Mouse (Mus musculus): ENCODE results near the gene Dnah17. TPM values are rescaled to one million over a fixed set of nuclear protein-coding genes. Genes with fewer than 3 reads are reported as not detected.

The Dnah17 gene
- polyA plus RNA-seq, 1 experiment from 2014 or later = 0.17 TPM

- Histone ChIP-seq H3K27me3 (ENCODE audit: control insufficient read depth, insufficient read depth, low read length) (no peaks in the 10 kb centered on the region; the same call in 1 of the 2 replicates), H3K9me3 (ENCODE audit: control insufficient read depth, low read length) (no peaks in the 10 kb centered on the region), H3K27ac (ENCODE audit: low read depth, low read length) (peak overlapping the region; percentile 78), H3K4me1 (replicated peaks; ENCODE audit: control insufficient read depth, insufficient read depth, low read length) (peaks cover 19% of the 10 kb centered on the region), H3K4me2 (ENCODE audit: low read depth, low read length, severe bottlenecking) (peak overlapping the region; percentile 22; the same call in 1 of the 2 replicates), H3K4me3 (ENCODE audit: low read depth, low read length) (no peak overlapping the region), H3K36me3 (ENCODE audit: control insufficient read depth, insufficient read depth, low read length) (no peaks in the 10 kb centered on the region), H3K9ac (ENCODE audit: low read length) (peak overlapping the region; percentile 32)
- ATAC-seq (replicated peaks; ENCODE audit: low FRiP score) = peak; percentile 55
- DNase-seq (ENCODE audit: low spot score) = peak; percentile 68
- whole genome bisulfite sequencing = 4% methylated on average over 8 of the region's 8 CpGs
Measured at GRCm38 (mm10) chr11:117976081-117976582, 154.3 kb downstream of the Dnah17 start.

- 1% methylated on average over 18 of the region's 18 CpGs for WGBS
- Histone ChIP-seq H3K36me3 (ENCODE audit: control insufficient read depth, insufficient read depth, low read length) (no peaks in the 10 kb centered on the region), H3K4me3 (ENCODE audit: low read depth, low read length) (no peak overlapping the region), H3K4me1 (replicated peaks; ENCODE audit: control insufficient read depth, insufficient read depth, low read length) (peaks cover 19% of the 10 kb centered on the region), H3K9me3 (ENCODE audit: control insufficient read depth, low read length) (no peaks in the 10 kb centered on the region), H3K27ac (ENCODE audit: low read depth, low read length) (peak overlapping the region; percentile 78), H3K27me3 (ENCODE audit: control insufficient read depth, insufficient read depth, low read length) (no peaks in the 10 kb centered on the region; the same call in 1 of the 2 replicates), H3K4me2 (ENCODE audit: low read depth, low read length, severe bottlenecking) (peak overlapping the region; percentile 19; the same call in 1 of the 2 replicates), H3K9ac (ENCODE audit: low read length) (peak overlapping the region; percentile 32)
- ATAC-seq (replicated peaks; ENCODE audit: low FRiP score) (peak; percentile 74), DNase-seq (ENCODE audit: low spot score) (peak; percentile 81)
Measured at GRCm38 (mm10) chr11:117975211-117975967, 155.0 kb downstream of the Dnah17 start.

- Histone ChIP-seq H3K27me3 (ENCODE audit: control insufficient read depth, insufficient read depth, low read length) (no peaks in the 10 kb centered on the region; the same call in 1 of the 2 replicates), H3K4me1 (replicated peaks; ENCODE audit: control insufficient read depth, insufficient read depth, low read length) (peaks cover 22% of the 10 kb centered on the region), H3K9ac (ENCODE audit: low read length) (no peak overlapping the region; the same call in 1 of the 2 replicates), H3K9me3 (ENCODE audit: control insufficient read depth, low read length) (no peaks in the 10 kb centered on the region), H3K36me3 (ENCODE audit: control insufficient read depth, insufficient read depth, low read length) (no peaks in the 10 kb centered on the region), H3K4me3 (ENCODE audit: low read depth, low read length) (no peak overlapping the region), H3K4me2 (ENCODE audit: low read depth, low read length, severe bottlenecking) (no peak overlapping the region), H3K27ac (ENCODE audit: low read depth, low read length) (no peak overlapping the region; the same call in 1 of the 2 replicates)
- ATAC-seq (replicated peaks; ENCODE audit: low FRiP score) (no peak), DNase-seq (ENCODE audit: low spot score) (no peak)
- WGBS = 17% methylated on average over 14 of the region's 14 CpGs
Measured at GRCm38 (mm10) chr11:117974327-117975125, 155.9 kb downstream of the Dnah17 start.

- ATAC-seq (replicated peaks; ENCODE audit: low FRiP score) = no peak
- no peak for DNase-seq (ENCODE audit: low spot score)
- Histone ChIP-seq H3K9me3 (ENCODE audit: control insufficient read depth, low read length) (no peaks in the 10 kb centered on the region), H3K36me3 (ENCODE audit: control insufficient read depth, insufficient read depth, low read length) (no peaks in the 10 kb centered on the region), H3K9ac (ENCODE audit: low read length) (no peak overlapping the region), H3K4me2 (ENCODE audit: low read depth, low read length, severe bottlenecking) (no peak overlapping the region), H3K4me3 (ENCODE audit: low read depth, low read length) (no peak overlapping the region), H3K4me1 (replicated peaks; ENCODE audit: control insufficient read depth, insufficient read depth, low read length) (peaks cover 22% of the 10 kb centered on the region), H3K27me3 (ENCODE audit: control insufficient read depth, insufficient read depth, low read length) (no peaks in the 10 kb centered on the region; the same call in 1 of the 2 replicates), H3K27ac (ENCODE audit: low read depth, low read length) (no peak overlapping the region)
- 44% methylated on average over 5 of the region's 5 CpGs for WGBS
Measured at GRCm38 (mm10) chr11:117973569-117973968, 156.9 kb downstream of the Dnah17 start.

GRCm38 (mm10) chr11:117972656-117973558, 157.5 kb downstream of the Dnah17 start:
- Histone ChIP-seq H3K4me3 (ENCODE audit: low read depth, low read length) (no peak overlapping the region), H3K9ac (ENCODE audit: low read length) (no peak overlapping the region), H3K27me3 (ENCODE audit: control insufficient read depth, insufficient read depth, low read length) (no peaks in the 10 kb centered on the region; the same call in 1 of the 2 replicates), H3K4me2 (ENCODE audit: low read depth, low read length, severe bottlenecking) (no peak overlapping the region), H3K27ac (ENCODE audit: low read depth, low read length) (no peak overlapping the region), H3K4me1 (replicated peaks; ENCODE audit: control insufficient read depth, insufficient read depth, low read length) (peaks cover 22% of the 10 kb centered on the region), H3K9me3 (ENCODE audit: control insufficient read depth, low read length) (no peaks in the 10 kb centered on the region), H3K36me3 (ENCODE audit: control insufficient read depth, insufficient read depth, low read length) (no peaks in the 10 kb centered on the region)
- ATAC-seq (replicated peaks; ENCODE audit: low FRiP score) = no peak
- no peak for DNase-seq (ENCODE audit: low spot score)
- 49% methylated on average over 11 of the region's 11 CpGs for WGBS

Small RNA genes within 50 kb of the gene (microRNA-seq; reads per million reads assigned to microRNA genes)
- not detected for gene Mir6933 (ENCODE audit: insufficient number of aligned reads)

Other genes starting within 250 kb of the Dnah17 start
- gene Socs3, start 160.6 kb downstream of the Dnah17 start, polyA plus RNA-seq (2014; fragmentation: Nextera tagmentation; extraction: Ambion mirVana) = 5.4 and 5.9 TPM in 2 replicates
- gene Pgs1, start 144.3 kb downstream of the Dnah17 start, polyA plus RNA-seq (2014; fragmentation: Nextera tagmentation; extraction: Ambion mirVana) = 43.4 and 45.7 TPM in 2 replicates
- gene Cyth1, start 118.0 kb upstream of the Dnah17 start, polyA plus RNA-seq (2014; fragmentation: Nextera tagmentation; extraction: Ambion mirVana) = 11.5 and 12.1 TPM in 2 replicates
- 16.7 and 17.3 TPM in 2 replicates for gene Usp36, start 159.6 kb upstream of the Dnah17 start, polyA plus RNA-seq (2014; fragmentation: Nextera tagmentation; extraction: Ambion mirVana)
- gene Cep295nl, start 211.9 kb upstream of the Dnah17 start, polyA plus RNA-seq (2014; fragmentation: Nextera tagmentation; extraction: Ambion mirVana) = 0.44 and 0.60 TPM in 2 replicates
- 48.0 and 50.8 TPM in 2 replicates for gene Timp2, start 225.1 kb upstream of the Dnah17 start, polyA plus RNA-seq (2014; fragmentation: Nextera tagmentation; extraction: Ambion mirVana)

All from forebrain, embryonic 11.5 days (tissue).